Mouse (Mus musculus): Measurements from ENCODE around the gene Rhbdf2. TPM values are rescaled to one million over a fixed set of nuclear protein-coding genes. Genes with fewer than 3 reads are reported as not detected.

Rhbdf2 gene
- polyA plus RNA-seq, 1 experiment, result 1.8 TPM

- H3K36me3 ChIP-seq (ENCODE audit: control insufficient read depth), result no peaks in the 10 kb centered on the region
- H3K9me3 ChIP-seq (ENCODE audit: control insufficient read depth, low read length), result no peaks in the 10 kb centered on the region
- no peak for TF ChIP-seq TAL1 (IDR thresholded peaks at IDR 0.05; ENCODE audit: low read length)
- no peak for TF ChIP-seq GATA1 (IDR thresholded peaks at IDR 0.05; ENCODE audit: low read length)
- no peaks in the 10 kb centered on the region for H3K27me3 ChIP-seq (ENCODE audit: control insufficient read depth)
- peaks cover 8% of the 10 kb centered on the region for H3K4me1 ChIP-seq (ENCODE audit: control insufficient read depth)
- no peak overlapping the region for H3K4me3 ChIP-seq (replicated peaks)
Observed at GRCm38 (mm10) chr11:116632962-116633361, 6.1 kb upstream of the Rhbdf2 start.

DNA sequence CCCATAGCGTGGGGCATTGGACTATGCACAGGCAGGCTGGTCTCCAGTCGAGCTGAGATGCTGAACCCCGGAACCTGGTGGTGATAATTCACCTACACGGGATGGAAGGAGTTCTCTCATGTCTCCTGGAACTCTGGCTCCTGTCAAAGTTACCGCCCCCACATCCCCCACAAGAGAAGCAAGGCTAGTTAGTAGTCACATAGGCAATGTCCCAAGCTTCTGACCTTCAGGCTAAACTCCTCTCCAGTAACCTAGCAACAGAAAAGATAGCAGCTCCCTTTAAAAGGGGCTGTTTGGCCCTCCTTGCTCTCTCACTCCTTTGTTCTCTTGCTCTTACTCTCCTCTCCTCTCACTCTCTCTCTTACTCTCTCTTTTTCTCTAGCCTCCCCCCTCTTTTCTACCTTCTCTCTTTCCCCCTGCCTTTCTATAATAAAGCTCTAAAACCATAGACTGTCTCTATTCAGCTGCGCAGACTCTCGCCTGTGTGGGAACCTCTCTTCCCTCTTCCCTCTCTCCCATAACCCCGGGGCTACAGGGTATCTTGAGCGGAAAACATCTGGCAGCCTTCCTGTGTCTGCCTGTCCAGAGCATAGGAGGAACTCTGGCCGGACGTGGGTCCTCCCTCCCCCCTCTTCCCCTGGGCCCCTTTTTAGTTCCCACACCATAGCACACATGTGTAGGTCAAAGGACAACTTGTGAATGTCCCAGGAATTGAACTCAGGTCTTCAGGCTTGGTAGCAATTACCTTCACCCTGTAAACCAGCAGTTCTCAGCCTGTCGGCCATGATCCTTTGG is 3.5 kb upstream of the Rhbdf2 start:
- H3K4me1 ChIP-seq (ENCODE audit: control insufficient read depth), result peaks cover 27% of the 10 kb centered on the region
- H3K9me3 ChIP-seq (ENCODE audit: control insufficient read depth, low read length), result no peaks in the 10 kb centered on the region
- no peaks in the 10 kb centered on the region for H3K36me3 ChIP-seq (ENCODE audit: control insufficient read depth)
- no peaks in the 10 kb centered on the region for H3K27me3 ChIP-seq (ENCODE audit: control insufficient read depth)
- no peak overlapping the region for H3K4me3 ChIP-seq (replicated peaks)
- TF ChIP-seq TAL1 (IDR thresholded peaks at IDR 0.05; ENCODE audit: low read length) (no peak), GATA1 (IDR thresholded peaks at IDR 0.05; ENCODE audit: low read length) (no peak)

DNA sequence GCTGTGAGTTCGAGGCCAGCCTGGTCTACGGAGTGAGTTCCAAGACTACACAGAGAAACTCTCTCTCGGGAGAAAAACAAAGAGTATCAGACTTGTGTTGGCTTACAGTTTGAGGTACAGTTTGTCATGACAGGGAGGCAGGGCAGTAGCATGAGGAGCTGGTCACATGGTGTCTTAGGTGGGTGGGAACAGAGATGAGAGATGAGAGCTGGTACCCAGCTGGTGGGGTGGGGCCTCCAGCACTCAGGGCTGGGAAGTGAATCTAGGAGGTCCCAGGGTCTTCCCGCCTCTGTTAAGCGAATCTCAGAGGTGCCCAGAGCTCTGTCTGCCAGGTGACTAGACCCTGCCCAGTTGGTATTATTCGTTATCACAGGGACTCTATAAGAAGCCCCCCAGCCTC is 2.7 kb upstream of the Rhbdf2 start:
- Histone ChIP-seq H3K4me3 (replicated peaks) (no peak overlapping the region), H3K36me3 (ENCODE audit: control insufficient read depth) (no peaks in the 10 kb centered on the region), H3K27me3 (ENCODE audit: control insufficient read depth) (no peaks in the 10 kb centered on the region), H3K9me3 (ENCODE audit: control insufficient read depth, low read length) (no peaks in the 10 kb centered on the region), H3K4me1 (ENCODE audit: control insufficient read depth) (peaks cover 36% of the 10 kb centered on the region)
- TF ChIP-seq TAL1 (IDR thresholded peaks at IDR 0.05; ENCODE audit: low read length) (no peak), GATA1 (IDR thresholded peaks at IDR 0.05; ENCODE audit: low read length) (no peak)

GRCm38 (mm10) chr11:116628712-116629111 is 1.9 kb upstream of the Rhbdf2 start:
- TF ChIP-seq TAL1 (IDR thresholded peaks at IDR 0.05; ENCODE audit: low read length) (no peak), GATA1 (IDR thresholded peaks at IDR 0.05; ENCODE audit: low read length) (no peak)
- Histone ChIP-seq H3K4me1 (ENCODE audit: control insufficient read depth) (peaks cover 44% of the 10 kb centered on the region), H3K27me3 (ENCODE audit: control insufficient read depth) (no peaks in the 10 kb centered on the region), H3K36me3 (ENCODE audit: control insufficient read depth) (no peaks in the 10 kb centered on the region), H3K9me3 (ENCODE audit: control insufficient read depth, low read length) (no peaks in the 10 kb centered on the region), H3K4me3 (replicated peaks) (no peak overlapping the region)

DNA sequence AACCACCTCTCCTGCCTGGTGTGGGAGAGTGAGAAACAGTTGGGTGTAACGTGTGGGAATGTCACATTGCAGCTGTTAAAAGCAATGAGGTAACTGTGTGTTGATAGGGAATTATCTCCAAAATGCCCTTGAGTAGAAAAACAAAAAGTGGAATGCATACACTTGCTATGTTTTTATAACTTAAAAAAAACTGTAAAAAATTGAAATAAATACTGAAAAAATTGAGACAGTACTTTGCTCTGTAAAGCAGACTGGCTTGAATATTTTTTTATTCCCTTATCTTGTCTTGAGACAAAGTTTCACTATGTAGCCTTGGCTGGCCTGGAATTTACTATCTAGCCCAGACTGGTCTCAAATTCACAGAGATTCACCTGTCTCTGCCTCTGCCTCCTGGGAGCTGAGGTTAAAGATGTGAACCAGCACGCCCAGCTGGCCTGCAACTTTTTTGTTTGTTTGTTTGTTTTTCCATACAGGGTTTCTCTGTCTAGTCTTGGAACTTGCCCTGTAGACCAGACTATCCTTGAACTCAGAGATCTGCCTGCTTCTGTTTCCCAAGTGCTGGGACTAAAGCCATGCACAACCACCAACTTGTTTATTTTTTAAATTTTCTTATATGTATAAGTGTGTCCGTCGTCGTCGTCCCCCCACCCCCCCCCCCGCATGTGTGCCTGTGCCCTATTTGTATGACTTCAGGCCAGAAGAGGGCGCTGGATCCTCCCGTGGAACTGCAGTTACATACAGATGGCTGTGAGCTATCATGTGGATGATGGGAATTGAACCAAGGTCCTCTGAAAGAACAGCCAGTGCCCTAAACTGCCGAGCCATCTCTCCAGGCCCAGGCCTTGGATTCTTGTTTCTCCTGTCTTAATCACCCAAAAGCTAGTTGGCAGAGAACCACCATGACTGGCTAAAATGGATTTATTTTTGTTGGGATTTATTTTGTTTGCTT is 527 bp upstream of the Rhbdf2 start:
- Histone ChIP-seq H3K4me3 (replicated peaks) (no peak overlapping the region), H3K27me3 (ENCODE audit: control insufficient read depth) (no peaks in the 10 kb centered on the region), H3K9me3 (ENCODE audit: control insufficient read depth, low read length) (no peaks in the 10 kb centered on the region), H3K36me3 (ENCODE audit: control insufficient read depth) (peaks cover 4% of the 10 kb centered on the region), H3K4me1 (ENCODE audit: control insufficient read depth) (peaks cover 57% of the 10 kb centered on the region)
- TF ChIP-seq TAL1 (IDR thresholded peaks at IDR 0.05; ENCODE audit: low read length), result no peak
- no peak for TF ChIP-seq GATA1 (IDR thresholded peaks at IDR 0.05; ENCODE audit: low read length)

DNA sequence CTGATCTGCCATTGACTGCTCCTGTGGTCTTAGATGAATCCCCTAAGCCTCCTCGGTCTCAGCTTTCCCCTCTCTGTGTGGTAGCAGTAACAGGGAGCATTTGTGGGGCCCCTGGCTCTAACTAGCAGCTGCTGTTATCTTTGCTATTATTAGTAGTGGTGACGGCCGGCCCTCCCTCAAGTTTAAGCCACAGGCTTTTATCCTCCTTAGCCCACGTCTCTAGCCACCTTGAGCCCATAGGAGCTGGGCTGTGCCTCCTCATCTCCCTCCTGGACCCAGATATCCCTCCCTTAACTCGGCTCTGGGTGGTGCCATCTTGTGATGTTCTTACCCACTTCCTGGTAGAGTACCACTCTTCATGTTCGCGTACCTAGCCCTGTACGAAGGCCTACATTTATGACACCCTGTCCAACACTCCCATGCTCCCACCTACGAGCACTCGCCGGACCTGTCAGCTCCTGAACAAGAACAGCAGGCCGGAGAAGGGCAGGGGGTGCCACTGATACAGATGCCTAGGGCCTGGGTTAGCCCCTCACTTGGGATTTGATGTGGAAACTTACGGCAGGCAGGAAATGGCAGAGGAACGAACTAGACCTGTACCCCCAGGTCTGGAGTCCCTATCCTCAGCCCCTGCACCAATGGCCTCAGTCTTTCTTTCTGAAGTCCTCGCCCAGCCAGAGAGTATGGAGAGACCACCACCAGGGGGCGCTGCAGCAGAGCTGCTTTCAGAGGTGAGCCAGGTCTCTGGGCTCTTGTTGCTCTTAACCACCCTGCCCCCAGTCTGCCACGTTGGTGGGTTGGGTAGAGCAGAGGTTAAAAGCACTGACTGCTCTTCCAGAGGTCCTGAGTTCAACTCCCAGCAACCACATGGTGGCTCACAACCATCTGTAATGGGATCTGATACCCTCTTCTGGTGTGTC is 1.5 kb downstream of the Rhbdf2 start:
- no peak for TF ChIP-seq TAL1 (IDR thresholded peaks at IDR 0.05; ENCODE audit: low read length)
- no peak for TF ChIP-seq GATA1 (IDR thresholded peaks at IDR 0.05; ENCODE audit: low read length)
- H3K36me3 ChIP-seq (ENCODE audit: control insufficient read depth), result peaks cover 20% of the 10 kb centered on the region
- H3K9me3 ChIP-seq (ENCODE audit: control insufficient read depth, low read length), result no peaks in the 10 kb centered on the region
- H3K27me3 ChIP-seq (ENCODE audit: control insufficient read depth), result no peaks in the 10 kb centered on the region
- H3K4me3 ChIP-seq (replicated peaks), result no peak overlapping the region
- peaks cover 77% of the 10 kb centered on the region for H3K4me1 ChIP-seq (ENCODE audit: control insufficient read depth)

- no peak for TF ChIP-seq TAL1 (IDR thresholded peaks at IDR 0.05; ENCODE audit: low read length)
- no peak for TF ChIP-seq GATA1 (IDR thresholded peaks at IDR 0.05; ENCODE audit: low read length)
- peaks cover 88% of the 10 kb centered on the region for H3K4me1 ChIP-seq (ENCODE audit: control insufficient read depth)
Observed at GRCm38 (mm10) chr11:116624131-116624832, 2.5 kb downstream of the Rhbdf2 start.

More at GRCm38 (mm10) chr11:116624131-116624832, 2.5 kb downstream of the Rhbdf2 start:
- Histone ChIP-seq H3K27me3 (ENCODE audit: control insufficient read depth) (no peaks in the 10 kb centered on the region), H3K9me3 (ENCODE audit: control insufficient read depth, low read length) (no peaks in the 10 kb centered on the region), H3K4me3 (replicated peaks) (peak overlapping the region; percentile 80), H3K36me3 (ENCODE audit: control insufficient read depth) (peaks cover 25% of the 10 kb centered on the region)
